Mouse (Mus musculus) kidney, adult 2 months (tissue): ENCODE results near the gene Mylk. TPM values are rescaled to one million over a fixed set of nuclear protein-coding genes. Genes with fewer than 3 reads are reported as not detected.

ENCODE experiments used
- DNase-seq: peaks from one replicate; pipeline ENCODE4 v3.0.0; 2021
- H3K27ac ChIP-seq: fragments of 200-500 bp; 2 replicates; pipeline ENCODE4 v1.5.1; 2012; ENCODE audit warnings: low read depth, low read length, control low read depth, inconsistent platforms; ENCODE audit not compliant: insufficient read depth
- H3K27me3 ChIP-seq: fragments of 200-500 bp; replicated peaks from 2 replicates; pipeline ENCODE4 v1.6.1; 2012; ENCODE audit warnings: mild to moderate bottlenecking, moderate library complexity, low read length, inconsistent platforms; ENCODE audit not compliant: control insufficient read depth, insufficient read depth
- H3K36me3 ChIP-seq: fragments of 200-500 bp; 2 replicates; pipeline ENCODE4 v1.6.1; 2012; ENCODE audit warnings: mild to moderate bottlenecking, moderate library complexity, low read length, inconsistent platforms; ENCODE audit not compliant: control insufficient read depth, insufficient read depth
- H3K4me1 ChIP-seq: fragments of 200-500 bp; 2 replicates; pipeline ENCODE4 v1.6.1; 2011; ENCODE audit warnings: low read length; ENCODE audit not compliant: control insufficient read depth, insufficient read depth
- H3K4me3 ChIP-seq: fragments of 200-500 bp; 2 replicates; pipeline ENCODE4 v1.5.1; 2011; ENCODE audit warnings: mild to moderate bottlenecking, low read depth, low read length, control low read depth; ENCODE audit not compliant: insufficient read depth
- CTCF ChIP-seq: fragments of 200-500 bp; conservative IDR thresholded peaks from 2 replicates; pipeline ENCODE4 v1.5.1; 2011; ENCODE audit warnings: low read depth, mild to moderate bottlenecking, control low read depth, low read length, moderate library complexity, mixed read lengths; ENCODE audit not compliant: insufficient read depth, insufficient read length
- POLR2A ChIP-seq: fragments of 200-500 bp; IDR thresholded peaks from one replicate; pipeline ENCODE4 v1.6.1; 2011; ENCODE audit warnings: low read depth, low read length, control low read depth
- WGBS: fragments of 180-500 bp; shearing (Covaris S2); methylation state at CpG from one replicate; pipeline ENCODE4 v1.1.7; 2018; 5-methylcytosine and 5-hydroxymethylcytosine counted together
- polyA plus RNA-seq: library from polyadenylated mRNA; depleted of rRNA; stranded (reverse); fragments of >200 nt; gene quantifications from 2 replicates; pipeline ENCODE4 v1.2.3, GENCODE M21; 2012

Mylk gene
- polyA plus RNA-seq, 1 experiment = 64.7 TPM

- 25% methylated on average over 10 of the region's 10 CpGs for WGBS
- Histone ChIP-seq H3K27me3 (no peaks in the 10 kb centered on the region), H3K4me1 (peaks cover 18% of the 10 kb centered on the region; the same call in 1 of the 2 replicates), H3K36me3 (no peaks in the 10 kb centered on the region), H3K27ac (no peak overlapping the region), H3K4me3 (no peak overlapping the region)
- TF ChIP-seq POLR2A (no peak), CTCF (no peak)
- no peak for DNase-seq
Measured at GRCm38 (mm10) chr16:35000923-35001560, 256.0 kb downstream of the Mylk start.

GRCm38 (mm10) chr16:35004356-35004755 is 259.3 kb downstream of the Mylk start:
- TF ChIP-seq POLR2A (no peak), CTCF (no peak)

GRCm38 (mm10) chr16:35004756-35005155 is 259.7 kb downstream of the Mylk start:
- Histone ChIP-seq H3K4me3 (no peak overlapping the region), H3K27me3 (no peaks in the 10 kb centered on the region), H3K4me1 (peaks cover 18% of the 10 kb centered on the region; the same call in 1 of the 2 replicates), H3K36me3 (no peaks in the 10 kb centered on the region), H3K27ac (peak overlapping the region; percentile 92)
- WGBS = 53% methylated on average over 2 of the region's 2 CpGs
- peak; percentile 82 for DNase-seq
- TF ChIP-seq POLR2A = no peak
- TF ChIP-seq CTCF = no peak

More at GRCm38 (mm10) chr16:35004356-35004755, 259.3 kb downstream of the Mylk start:
- H3K36me3 ChIP-seq = no peaks in the 10 kb centered on the region
- peaks cover 18% of the 10 kb centered on the region; the same call in 1 of the 2 replicates for H3K4me1 ChIP-seq
- H3K4me3 ChIP-seq = no peak overlapping the region
- 44% methylated on average over 5 of the region's 5 CpGs for WGBS
- peak; percentile 69 for DNase-seq
- peak overlapping the region; percentile 92 for H3K27ac ChIP-seq
- H3K27me3 ChIP-seq = no peaks in the 10 kb centered on the region

- no peaks in the 10 kb centered on the region for H3K27me3 ChIP-seq
Measured at GRCm38 (mm10) chr16:35006251-35006650, 261.2 kb downstream of the Mylk start.

GRCm38 (mm10) chr16:35007361-35007760 is 262.4 kb downstream of the Mylk start:
- peak; percentile 36 for DNase-seq
- Histone ChIP-seq H3K27me3 (no peaks in the 10 kb centered on the region), H3K36me3 (no peaks in the 10 kb centered on the region), H3K4me1 (peaks cover 18% of the 10 kb centered on the region; the same call in 1 of the 2 replicates), H3K4me3 (no peak overlapping the region), H3K27ac (no peak overlapping the region)
- WGBS = 48% methylated on average over 1 of the region's 1 CpGs
- TF ChIP-seq POLR2A = no peak
- TF ChIP-seq CTCF = no peak

More at GRCm38 (mm10) chr16:35006251-35006650, 261.2 kb downstream of the Mylk start:
- H3K36me3 ChIP-seq = no peaks in the 10 kb centered on the region
- peaks cover 18% of the 10 kb centered on the region; the same call in 1 of the 2 replicates for H3K4me1 ChIP-seq
- WGBS = 47% methylated on average over 5 of the region's 5 CpGs
- peak; percentile 72 for DNase-seq
- H3K27ac ChIP-seq = peak overlapping the region; percentile 98
- TF ChIP-seq POLR2A (no peak), CTCF (no peak)
- H3K4me3 ChIP-seq = no peak overlapping the region

GRCm38 (mm10) chr16:35008447-35008846 is 263.4 kb downstream of the Mylk start:
- Histone ChIP-seq H3K36me3 (no peaks in the 10 kb centered on the region), H3K4me1 (peaks cover 17% of the 10 kb centered on the region; the same call in 1 of the 2 replicates), H3K27me3 (no peaks in the 10 kb centered on the region), H3K27ac (no peak overlapping the region), H3K4me3 (no peak overlapping the region)
- no peak for DNase-seq
- TF ChIP-seq POLR2A (no peak), CTCF (no peak)

GRCm38 (mm10) chr16:35013501-35013900 is 268.5 kb downstream of the Mylk start:
- Histone ChIP-seq H3K27ac (no peak overlapping the region), H3K36me3 (no peaks in the 10 kb centered on the region), H3K4me3 (no peak overlapping the region), H3K4me1 (no peaks in the 10 kb centered on the region), H3K27me3 (no peaks in the 10 kb centered on the region)
- no peak for TF ChIP-seq CTCF
- no peak for TF ChIP-seq POLR2A
- WGBS = 89% methylated on average over 2 of the region's 2 CpGs
- DNase-seq = no peak
